Mouse (Mus musculus) heart, postnatal 4 days (tissue): ENCODE measurements around the gene Plau. TPM values are rescaled to one million over a fixed set of nuclear protein-coding genes. Genes with fewer than 3 reads are reported as not detected.

ENCODE experiments used
- DNase-seq: peaks from one replicate; pipeline ENCODE4 v3.0.0; 2021
- total RNA-seq, 2 experiments: library from RNA; stranded (reverse); gene quantifications; 2 replicates each; pipeline ENCODE4 v1.2.3; 2021

Gene Plau
- total RNA-seq, 2 experiments from 2014 or later, result 11.1 to 11.9 TPM

GRCm38 (mm10) chr14:20806116-20806840 lies 30.2 kb upstream of the Plau start:
- DNase-seq, result no peak

GRCm38 (mm10) chr14:20809349-20809748 lies 27.1 kb upstream of the Plau start:
- no peak for DNase-seq

GRCm38 (mm10) chr14:20809820-20810219 lies 26.6 kb upstream of the Plau start:
- no peak for DNase-seq

GRCm38 (mm10) chr14:20811236-20811635 lies 25.2 kb upstream of the Plau start:
- no peak for DNase-seq

GRCm38 (mm10) chr14:20811779-20812406 lies 24.6 kb upstream of the Plau start:
- DNase-seq, result no peak

GRCm38 (mm10) chr14:20815448-20815847 lies 21.0 kb upstream of the Plau start:
- DNase-seq, result no peak

- DNase-seq, result no peak
Observed at GRCm38 (mm10) chr14:20824517-20824916, 11.9 kb upstream of the Plau start.

- DNase-seq, result no peak
Observed at GRCm38 (mm10) chr14:20825516-20825915, 10.9 kb upstream of the Plau start.

GRCm38 (mm10) chr14:20827061-20827460 lies 9.4 kb upstream of the Plau start:
- DNase-seq, result no peak

GRCm38 (mm10) chr14:20827491-20827890 lies 9.0 kb upstream of the Plau start:
- no peak for DNase-seq

- DNase-seq, result no peak
Observed at GRCm38 (mm10) chr14:20828524-20828923, 7.9 kb upstream of the Plau start.

GRCm38 (mm10) chr14:20829523-20830366 lies 6.7 kb upstream of the Plau start:
- no peak for DNase-seq

- no peak for DNase-seq
Observed at GRCm38 (mm10) chr14:20831141-20831910, 5.1 kb upstream of the Plau start.

GRCm38 (mm10) chr14:20831915-20832314 lies 4.5 kb upstream of the Plau start:
- no peak for DNase-seq

- no peak for DNase-seq
Observed at GRCm38 (mm10) chr14:20833525-20833924, 2.9 kb upstream of the Plau start.

- peak; percentile 31 for DNase-seq
Observed at GRCm38 (mm10) chr14:20834136-20834535, 2.3 kb upstream of the Plau start.

- DNase-seq, result peak; percentile 17
Observed at GRCm38 (mm10) chr14:20836905-20837376, 481 bp downstream of the Plau start.

- DNase-seq, result no peak
Observed at GRCm38 (mm10) chr14:20837681-20838080, 1.2 kb downstream of the Plau start.

GRCm38 (mm10) chr14:20841526-20841925 lies 5.1 kb downstream of the Plau start:
- DNase-seq, result no peak

- no peak for DNase-seq
Observed at GRCm38 (mm10) chr14:20842629-20843028, 6.2 kb downstream of the Plau start.

- DNase-seq, result no peak
Observed at GRCm38 (mm10) chr14:20844126-20844525, 7.7 kb downstream of the Plau start.
